Mouse (Mus musculus) adrenal gland, adult 2 months (tissue): ENCODE results near the gene St6galnac1. TPM values are rescaled to one million over a fixed set of nuclear protein-coding genes. Genes with fewer than 3 reads are reported as not detected.
"Not testable (repeated sequence)": the region's sequence is repeated elsewhere in the genome, so short reads cannot be mapped to it uniquely, and the experiment has no call there.

Experiments used
- DNase-seq: peaks from one replicate; pipeline ENCODE4 v3.0.0; 2021
- polyA plus RNA-seq: library from polyadenylated mRNA; depleted of rRNA; stranded (reverse); fragments of >200 nt; gene quantifications from 2 replicates; pipeline ENCODE4 v1.2.3, GENCODE M21; 2012
- total RNA-seq, 2 experiments: library from RNA; stranded (reverse); gene quantifications; 2 replicates each; pipeline ENCODE4 v1.2.3; 2021

St6galnac1 gene
- total and polyA plus RNA-seq, 3 experiments: 0.10 to 0.24 TPM; not detected in 1

DNA sequence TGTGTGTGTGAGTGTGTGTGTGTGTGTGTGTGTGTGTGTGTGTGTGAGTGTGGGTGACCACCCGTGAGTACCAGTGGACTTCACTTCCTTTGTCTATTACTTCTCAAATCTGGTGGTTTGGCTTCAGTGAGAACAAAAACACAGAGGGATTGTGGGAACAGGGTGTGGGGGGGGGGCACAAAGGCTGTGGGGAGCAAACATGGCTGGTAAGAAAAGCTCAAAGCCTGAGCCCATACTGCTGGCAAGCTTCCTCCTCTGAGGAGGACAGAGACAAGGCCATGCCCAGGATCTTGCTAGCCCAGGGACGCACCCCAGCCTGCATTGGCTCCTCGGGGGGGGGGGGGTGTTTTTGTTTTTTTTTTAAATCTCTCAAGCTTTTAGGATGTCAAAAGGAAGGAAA lies 32.2 kb upstream of the St6galnac1 start:
- no peak for DNase-seq

DNA sequence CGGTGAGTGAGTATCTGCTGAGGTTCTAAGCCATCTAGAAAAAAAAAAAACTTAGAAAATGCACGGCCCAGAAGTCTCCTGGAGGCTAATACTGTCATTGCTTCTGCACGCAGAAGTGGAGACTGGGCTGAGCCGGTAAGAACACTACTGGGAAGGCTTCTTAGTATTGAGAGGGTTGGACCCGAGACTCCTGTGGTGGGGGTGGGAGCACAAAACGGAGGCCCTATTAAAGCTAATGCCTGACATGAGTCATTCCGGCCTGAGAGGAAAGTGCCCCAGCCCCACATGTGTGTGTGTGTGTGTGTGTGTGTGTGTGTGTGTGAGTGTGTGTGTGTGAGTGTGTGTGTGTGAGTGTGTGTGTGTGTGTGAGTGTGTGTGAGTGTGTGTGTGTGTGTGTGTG lies 31.8 kb upstream of the St6galnac1 start:
- DNase-seq: no peak

DNA sequence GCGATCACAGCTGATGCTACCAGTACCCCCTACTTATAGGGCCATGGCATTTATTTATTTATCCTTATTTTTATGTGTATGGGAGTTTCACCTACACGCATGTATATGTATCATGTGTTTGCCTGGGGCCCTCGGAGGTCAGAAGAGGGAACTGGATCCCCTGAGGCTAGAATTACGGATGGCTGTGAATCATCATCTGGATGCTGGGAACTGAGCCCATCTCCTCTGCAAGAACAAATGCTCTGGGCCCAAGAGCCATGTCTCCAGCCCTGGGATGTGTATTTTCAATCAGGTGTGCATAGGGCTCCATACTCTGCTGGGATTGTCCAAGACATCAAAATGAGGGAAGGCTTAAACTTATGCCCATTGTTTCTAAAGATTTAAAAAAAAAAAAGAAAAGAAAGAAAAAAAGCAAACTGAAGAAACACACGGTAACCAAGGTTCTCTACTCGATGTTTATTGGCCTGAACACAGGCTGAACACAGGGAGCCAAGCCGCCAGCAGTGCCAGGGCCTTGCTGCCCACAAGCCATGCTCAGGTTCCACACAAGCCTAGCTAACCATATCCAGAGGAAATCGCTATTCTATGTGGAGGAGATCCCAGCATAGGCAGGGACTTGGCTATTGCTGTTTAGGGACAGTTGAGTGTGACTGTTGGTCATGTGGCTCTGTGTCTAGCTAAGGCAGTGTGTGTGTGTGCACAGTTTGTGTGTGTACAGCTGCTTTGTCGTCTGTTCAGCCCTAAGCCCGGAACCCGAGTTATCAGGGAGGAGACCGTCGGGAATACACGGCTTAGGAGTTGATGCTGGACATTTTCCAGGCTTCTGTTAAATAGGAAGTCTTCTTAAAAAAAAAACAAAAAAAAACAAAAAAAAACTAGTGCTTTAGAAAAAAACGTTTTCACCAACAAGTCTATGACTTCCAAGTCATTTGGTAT lies 31.1 kb upstream of the St6galnac1 start:
- DNase-seq: no peak

DNA sequence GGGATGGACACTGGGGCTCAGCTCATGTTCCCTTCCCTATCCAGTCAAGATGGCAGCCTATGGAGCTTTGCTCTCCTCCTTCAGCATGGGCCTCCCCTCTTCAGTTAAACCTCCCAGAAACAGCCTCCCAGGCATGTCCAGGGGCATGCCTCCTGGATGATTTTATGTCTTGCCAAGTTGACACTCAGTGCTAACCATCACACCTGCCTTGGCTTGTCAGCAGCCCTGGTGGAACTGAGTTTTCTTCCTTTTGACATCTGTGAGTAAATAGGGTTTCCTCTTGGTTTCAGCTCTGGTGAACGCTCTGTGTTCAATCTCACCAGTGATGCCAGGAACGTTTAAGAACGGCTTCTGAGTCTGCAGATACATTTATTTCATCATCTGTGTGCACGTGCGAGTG lies 27.4 kb upstream of the St6galnac1 start:
- DNase-seq: no peak

DNA sequence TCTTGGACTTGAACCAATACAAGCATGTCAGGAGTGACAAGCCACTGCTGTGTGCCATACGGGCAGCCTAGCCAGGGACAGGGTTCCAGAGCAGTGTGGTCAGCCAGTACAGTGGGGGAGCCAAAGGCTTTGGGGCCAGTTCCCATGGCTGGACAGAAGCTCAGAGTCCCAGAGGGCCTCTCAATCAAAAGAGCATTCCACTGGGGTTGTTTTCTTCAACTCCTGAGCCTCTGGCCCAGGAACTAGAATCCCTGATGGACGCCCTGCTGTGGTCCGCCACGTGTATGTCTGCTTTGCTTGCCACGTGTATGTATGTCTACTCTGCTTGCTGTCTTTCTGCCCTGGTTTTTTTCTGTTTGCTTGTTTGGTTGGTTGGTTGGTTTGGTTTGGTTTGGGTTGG lies 25.8 kb upstream of the St6galnac1 start:
- no peak for DNase-seq

DNA sequence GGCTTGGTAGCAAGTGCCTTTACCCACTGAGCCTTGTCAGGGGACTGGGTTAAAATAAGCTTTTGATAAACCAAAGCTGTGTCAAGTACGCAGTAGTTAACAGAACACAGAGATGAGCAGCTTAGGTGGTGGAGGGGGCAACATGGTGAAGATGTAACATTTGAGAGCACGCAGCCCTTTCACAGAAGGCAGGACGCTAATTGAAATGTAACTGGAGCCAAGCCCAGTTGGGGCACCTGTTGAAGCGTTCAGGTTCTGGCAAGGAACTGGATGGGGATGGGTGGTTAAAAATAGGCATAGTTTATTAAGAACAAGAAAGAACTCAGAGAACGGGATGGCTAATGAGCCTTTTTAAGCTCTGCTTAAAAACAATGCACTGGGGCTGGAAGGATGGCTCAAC lies 24.1 kb upstream of the St6galnac1 start:
- no peak for DNase-seq

DNA sequence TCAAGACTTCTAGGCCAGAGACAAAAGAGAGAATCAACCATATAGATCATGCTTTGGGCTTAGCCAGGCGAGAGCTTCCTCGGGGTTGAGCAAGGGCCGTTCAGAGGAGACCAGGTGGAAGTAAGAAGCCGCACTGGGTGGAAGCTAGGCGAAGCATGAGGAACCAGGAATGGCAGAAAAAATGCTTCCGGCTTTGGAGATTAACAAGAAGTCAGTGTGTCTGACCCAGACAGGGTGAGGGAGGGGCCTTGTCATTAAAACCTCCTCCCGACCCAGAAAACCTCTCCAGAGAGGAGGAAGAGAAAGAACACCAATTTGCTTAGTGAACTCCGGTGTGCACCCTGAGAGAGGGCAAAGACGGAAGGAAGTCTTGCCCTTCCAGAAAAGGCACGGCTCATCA lies 8.9 kb upstream of the St6galnac1 start:
- DNase-seq: no peak

DNA sequence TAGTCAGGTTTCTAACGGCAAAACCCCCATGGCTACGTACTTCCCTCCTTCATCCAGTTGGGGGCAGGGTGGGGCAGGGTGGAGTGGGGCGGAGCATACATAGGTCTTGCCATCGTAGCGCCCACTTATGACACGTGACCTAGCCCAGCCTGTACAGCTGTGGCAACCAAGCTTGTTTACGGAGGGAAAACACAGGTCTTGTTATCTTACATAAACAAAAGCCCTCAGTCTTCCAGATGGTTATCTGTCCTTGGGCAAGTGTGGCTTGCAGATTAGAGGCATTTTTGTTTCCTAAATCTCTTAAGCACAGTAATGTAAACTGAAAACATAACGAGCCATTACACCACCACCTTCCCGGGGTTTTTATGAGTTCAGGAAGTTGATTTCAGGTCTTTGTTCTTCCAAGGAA lies 7.4 kb upstream of the St6galnac1 start:
- no peak for DNase-seq

DNA sequence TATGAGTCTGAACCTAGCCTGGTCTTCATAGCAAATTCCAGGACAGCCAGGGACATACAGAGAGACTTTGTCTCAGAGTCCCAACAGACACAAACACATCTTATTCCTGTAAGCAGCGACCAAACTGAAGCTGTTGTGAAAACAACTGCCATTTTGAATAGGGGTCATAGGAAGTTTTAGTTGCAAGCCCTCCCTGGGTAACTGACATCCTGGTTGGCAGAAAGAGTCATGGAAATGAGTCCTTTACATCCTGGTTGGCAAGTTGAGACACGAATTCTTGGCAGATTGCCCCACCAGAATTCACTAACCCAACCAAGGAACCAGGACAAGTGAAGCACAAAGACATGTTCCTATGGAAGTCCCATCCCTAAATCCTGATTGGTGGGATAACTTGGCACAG lies 2.1 kb downstream of the St6galnac1 start:
- DNase-seq: no peak

DNA sequence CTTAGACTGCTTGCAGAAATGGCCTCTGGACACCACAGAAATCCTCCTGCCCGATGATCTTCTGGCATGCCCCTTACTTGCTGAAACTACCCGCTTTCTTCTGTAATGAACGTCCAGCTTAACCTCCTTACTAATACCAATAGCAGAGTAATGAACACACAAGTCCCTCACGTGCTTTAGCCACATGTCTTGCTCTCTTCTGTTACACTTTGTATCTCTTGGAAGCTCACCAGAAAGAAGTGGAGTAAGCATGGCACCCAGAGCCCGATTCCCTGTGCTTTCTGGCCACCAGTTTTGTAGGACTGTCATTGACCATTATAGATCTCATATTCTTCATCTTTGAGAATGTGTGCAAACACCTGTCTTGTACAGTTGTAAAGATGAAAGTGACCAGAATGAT lies 5.4 kb downstream of the St6galnac1 start:
- DNase-seq: no peak

DNA sequence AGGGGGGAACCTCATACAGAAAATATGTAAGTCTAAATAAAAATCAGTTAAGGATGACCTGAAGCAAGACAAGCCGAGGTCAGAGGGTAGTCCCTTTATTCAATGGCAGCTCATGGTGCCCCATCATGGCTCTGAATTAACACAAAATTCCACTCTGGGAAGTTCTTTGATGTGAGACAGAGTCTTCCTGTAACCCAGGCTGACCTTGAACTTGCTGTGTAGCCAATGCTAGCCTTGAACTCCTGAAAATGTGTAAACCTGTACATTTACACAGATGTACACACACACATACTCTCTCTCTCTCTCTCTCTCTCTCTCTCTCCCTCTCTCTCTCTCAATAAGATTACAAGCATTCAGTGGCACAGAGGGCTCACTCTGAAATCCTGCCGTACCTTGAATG lies 10.4 kb downstream of the St6galnac1 start:
- no peak for DNase-seq

DNA sequence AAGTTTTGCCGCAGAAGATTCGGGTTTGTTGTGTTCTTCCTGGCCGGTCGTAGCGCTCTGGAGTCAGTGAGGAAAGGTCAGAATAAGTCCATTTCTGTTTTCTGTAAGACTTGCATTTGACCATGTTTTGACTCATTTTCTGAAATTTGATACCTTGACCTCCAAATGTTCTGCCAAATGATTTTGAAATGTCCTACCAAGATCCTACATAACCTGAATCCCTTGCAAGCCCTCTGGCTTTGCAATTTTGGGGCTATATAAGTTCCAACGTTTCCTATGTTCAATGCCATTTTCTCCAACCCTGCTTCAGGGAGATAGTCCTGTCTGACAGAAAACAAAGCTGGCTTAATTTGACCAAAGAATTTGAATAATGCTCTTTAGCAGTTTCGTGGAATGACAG lies 11.0 kb downstream of the St6galnac1 start:
- DNase-seq: no peak

DNA sequence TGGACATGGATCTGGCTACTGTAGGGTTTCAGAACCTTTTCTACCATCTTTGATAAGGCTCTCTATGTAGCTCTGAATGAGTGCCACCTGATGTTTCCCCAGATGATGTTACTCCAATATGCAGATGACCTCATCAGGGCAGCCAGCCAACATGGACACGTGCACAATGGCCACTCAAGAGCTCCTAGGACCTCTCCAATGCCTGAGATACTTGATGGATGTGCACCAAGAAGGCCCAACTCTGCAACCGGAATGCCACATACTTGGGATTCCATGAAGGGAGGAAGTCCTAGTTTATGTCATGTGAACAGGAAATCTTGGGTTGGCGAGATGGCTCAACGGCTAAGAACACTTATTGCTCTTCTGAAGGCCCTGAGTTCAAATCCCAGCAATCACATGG lies 20.1 kb downstream of the St6galnac1 start:
- no peak for DNase-seq

DNA sequence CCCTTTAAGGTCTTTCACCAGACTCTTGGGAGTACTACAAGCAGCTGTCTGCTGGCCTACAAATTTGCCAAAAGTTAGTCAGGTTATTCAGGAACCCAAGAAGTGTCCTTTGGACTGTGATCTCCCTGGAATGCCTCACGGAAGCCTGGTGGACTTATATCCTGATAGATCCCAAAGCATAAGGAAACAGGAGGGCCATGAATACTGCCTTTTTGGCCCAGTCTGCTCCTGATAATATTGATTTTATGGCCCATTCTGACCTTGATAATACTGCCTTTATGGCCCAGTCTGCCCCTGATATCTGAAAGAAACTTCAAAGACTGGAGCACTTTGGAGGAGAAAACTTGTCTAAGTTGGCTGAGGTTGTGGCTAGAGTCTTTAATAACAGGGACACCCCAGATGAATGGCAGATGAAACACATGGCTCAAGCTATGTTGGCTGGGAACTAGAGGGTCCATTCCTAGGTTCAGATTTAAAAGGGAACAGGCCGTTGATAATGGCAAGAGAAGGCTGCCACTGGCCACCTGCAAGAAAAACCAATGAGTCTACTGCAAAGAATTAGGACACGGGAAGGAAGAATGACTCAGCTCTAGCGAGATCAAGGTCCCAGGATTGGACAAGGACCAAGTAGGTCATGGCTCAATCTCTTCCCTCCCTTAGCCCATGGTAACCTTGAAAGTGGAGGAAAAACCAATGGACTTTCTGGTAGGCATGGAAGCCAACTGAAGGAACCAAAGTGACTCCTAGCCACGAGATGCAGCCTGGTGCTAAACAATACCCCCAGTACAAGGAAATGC lies 21.4 kb downstream of the St6galnac1 start:
- peak; percentile 88 for DNase-seq

DNA sequence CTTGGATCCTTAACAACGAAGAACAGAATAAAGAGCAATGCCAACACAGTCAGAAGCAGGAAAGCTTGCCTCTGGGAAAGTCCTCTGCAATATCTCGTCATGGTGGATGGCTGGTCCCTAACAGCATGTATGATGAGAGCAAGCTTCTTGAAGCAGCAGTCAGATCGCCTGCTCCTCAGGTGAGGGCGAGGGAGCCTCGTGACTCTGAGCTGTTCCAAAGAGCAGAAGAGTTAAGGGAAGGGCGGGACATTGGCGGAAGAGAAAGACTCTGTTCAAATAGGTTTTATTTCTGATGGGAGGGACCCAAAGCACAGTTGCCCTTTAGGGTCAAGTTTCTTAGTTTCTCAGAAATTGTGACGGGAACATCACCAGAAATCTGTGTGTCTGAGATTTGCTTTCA lies 25.6 kb downstream of the St6galnac1 start:
- no peak for DNase-seq

DNA sequence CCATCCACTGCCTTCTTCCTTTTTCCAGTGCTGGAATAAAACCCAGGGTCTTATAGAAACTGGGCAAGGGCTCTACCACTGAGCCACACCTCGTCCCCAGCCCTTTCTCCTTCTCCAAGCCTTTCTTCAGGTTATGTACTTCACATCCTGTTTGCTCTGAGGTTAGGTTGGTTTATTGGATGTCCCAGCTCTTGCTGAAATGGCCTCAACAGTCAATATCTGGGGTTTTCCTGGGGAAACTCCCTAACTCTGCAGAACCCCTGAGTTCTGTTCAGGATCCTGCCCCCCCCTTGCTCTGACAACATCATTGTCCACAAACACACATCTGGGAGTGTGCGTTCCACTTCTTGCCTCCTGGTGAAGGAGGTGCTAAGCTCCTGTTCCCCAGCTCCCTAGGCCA lies 26.6 kb downstream of the St6galnac1 start:
- DNase-seq: not testable (repeated sequence)

DNA sequence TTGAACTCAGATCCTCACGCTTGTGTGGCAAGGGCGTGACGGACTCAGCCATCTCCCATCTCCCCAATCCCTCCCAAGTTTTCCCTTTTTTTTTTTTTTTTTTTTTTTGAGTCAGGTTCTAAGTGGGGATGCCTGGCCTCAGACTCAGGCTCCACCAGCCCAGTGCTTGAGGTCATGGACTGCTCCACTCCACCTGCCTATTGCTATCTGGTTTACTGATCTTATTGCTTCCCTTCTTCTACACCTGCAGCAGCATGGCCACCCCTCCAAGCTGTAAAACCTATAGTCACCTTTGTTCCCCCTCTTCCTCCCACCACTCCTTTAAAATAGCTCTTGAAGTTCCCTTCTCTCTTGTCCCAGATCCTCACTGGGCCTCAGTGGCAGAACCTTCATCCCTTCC lies 28.5 kb downstream of the St6galnac1 start:
- DNase-seq: not testable (repeated sequence)

DNA sequence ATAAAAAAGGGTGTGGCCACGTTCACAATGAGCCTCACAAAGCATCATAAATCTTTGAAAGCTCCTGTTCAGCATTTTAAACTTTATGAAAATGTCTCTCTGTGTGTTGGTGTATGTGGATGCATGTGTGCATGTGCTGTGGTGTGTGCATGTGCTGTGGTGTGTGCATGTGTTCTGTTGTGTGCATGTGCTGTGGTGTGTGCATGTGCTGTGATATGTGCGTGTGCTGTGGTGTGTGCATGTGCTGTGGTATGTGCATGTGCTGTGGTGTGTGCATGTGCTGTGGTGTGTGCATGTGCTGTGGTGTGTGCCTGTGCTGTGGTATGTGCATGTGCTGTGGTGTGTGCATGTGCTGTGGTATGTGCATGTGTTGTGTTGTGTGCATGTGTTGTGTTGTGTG lies 29.9 kb downstream of the St6galnac1 start:
- DNase-seq: not testable (repeated sequence)

DNA sequence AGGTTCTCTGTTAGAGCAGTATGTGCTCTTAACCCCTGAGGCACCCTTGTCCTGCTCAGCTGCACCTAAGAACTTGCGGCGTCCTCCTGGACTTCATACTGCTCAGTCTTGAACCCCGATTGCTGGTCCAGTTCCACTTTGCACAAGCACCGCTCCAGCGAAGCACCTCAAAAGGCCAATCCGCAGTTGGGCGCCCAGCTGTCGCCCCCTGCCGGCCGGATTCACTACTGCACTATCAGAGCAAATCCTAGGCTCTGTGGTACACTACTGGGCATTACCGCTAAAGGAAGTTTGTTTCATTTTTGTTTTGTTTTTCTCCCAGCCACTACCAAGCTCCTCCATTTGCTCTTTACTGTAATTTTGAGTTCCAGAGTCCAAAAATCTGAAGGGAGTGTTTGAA lies 36.9 kb downstream of the St6galnac1 start:
- DNase-seq: no peak

DNA sequence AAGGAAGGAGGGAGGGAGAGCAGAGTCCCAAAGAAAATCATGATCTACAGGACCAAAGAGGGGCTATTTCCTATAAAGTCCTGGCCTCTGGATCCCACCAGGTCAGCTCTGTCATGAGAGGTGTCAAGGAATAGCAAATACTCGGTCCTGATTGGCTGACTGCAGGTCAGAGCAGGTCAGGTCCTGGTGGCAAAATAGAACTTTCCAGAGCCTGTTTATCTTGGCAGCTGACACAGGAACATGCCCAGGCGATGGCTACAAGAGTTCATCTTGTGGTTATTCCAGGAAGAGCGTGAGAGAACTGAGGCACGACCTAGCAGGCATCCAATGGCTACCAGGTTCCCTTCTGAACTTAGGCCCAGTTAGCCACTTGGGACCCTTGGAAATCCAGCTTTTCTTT lies 42.8 kb downstream of the St6galnac1 start:
- DNase-seq: no peak

DNA sequence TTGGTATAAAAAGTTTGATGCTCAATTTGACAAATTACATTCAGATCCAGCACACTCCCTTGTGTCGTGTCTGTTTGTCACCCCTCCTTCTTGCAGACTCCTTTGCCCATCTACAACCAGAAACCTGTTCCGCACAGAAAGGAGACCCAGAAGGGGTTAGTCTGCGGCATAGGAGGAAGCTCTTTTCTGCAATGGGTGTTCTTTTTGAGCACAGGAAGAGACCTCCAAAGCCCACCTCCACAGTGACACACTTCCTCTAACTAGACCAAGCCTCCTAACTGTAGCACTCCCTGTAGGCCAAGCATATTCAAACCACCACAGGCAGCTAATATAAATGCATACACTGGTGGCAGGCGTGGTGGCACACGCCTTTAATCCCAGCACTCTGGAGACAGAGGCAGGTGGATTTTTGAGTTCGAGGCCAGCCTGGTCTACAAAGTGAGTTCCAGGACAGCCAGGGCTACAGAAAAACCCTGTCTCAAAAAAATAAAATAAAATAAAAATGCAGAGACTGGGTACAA lies 44.2 kb downstream of the St6galnac1 start:
- DNase-seq: not testable (repeated sequence)

DNA sequence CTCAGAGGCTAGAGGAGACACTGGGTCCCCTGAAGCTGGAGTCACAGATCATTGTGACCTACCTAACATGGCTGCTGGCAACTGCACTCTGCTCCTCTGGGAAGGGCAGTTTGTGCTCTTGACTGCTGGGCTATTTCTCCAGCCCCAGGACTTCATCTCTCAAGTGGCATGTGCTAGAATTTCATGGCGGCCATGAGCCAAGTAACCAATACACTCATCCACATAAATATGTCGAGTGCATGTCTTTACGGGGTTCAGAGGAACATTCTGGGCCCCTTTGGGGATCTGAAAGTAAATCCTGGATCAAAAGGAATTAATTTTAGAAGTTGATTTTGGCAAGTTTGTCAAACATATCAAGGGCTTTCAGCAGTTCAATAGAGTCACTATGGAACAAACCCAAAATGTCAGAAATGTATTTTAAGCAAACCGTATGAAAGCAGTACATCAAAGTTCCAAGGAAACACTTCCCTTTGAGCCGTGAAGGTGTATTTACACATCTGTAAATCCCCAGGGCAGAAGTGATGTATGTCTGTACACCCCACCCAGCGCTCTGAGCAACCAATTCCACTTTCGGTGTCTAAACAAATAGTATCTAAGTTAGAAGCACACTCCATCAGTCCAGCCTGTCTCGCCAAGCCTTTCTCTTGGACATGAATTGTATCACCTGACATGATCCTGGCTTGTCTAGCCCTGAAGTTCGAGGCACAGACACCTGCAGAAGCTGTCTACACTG lies 45.9 kb downstream of the St6galnac1 start:
- no peak for DNase-seq
